Mouse (Mus musculus) testis, adult 2 months (tissue): ENCODE results near the gene Lypd6.

ENCODE experiments used
- CTCF ChIP-seq: fragments of 200-500 bp; IDR thresholded peaks from 2 replicates; pipeline ENCODE4 v1.5.1; 2012; ENCODE audit warnings: low read depth, mild to moderate bottlenecking, inconsistent platforms, low read length, moderate library complexity; ENCODE audit not compliant: control insufficient read depth, insufficient read depth, insufficient replicate concordance
- POLR2A ChIP-seq: fragments of 200-500 bp; IDR thresholded peaks from 2 replicates; pipeline ENCODE4 v1.6.1; 2012; ENCODE audit warnings: low read depth, mild to moderate bottlenecking, inconsistent platforms, low read length, moderate library complexity; ENCODE audit not compliant: control insufficient read depth

GRCm38 (mm10) chr2:50173730-50174528, 107.7 kb downstream of the Lypd6 start:
- TF ChIP-seq CTCF = no peak
- no peak for TF ChIP-seq POLR2A
